Mouse (Mus musculus): ENCODE measurements at regions not wholly inside any gene's neighbourhood (a gene's known extent, or its start where the extent isn't known, plus 50 kb on each side); places are given as distances from the start of the nearest gene placed in this dataset.
A peak's percentile ranks its signal among the peaks of the same experiment; 100 is the strongest.

DNA sequence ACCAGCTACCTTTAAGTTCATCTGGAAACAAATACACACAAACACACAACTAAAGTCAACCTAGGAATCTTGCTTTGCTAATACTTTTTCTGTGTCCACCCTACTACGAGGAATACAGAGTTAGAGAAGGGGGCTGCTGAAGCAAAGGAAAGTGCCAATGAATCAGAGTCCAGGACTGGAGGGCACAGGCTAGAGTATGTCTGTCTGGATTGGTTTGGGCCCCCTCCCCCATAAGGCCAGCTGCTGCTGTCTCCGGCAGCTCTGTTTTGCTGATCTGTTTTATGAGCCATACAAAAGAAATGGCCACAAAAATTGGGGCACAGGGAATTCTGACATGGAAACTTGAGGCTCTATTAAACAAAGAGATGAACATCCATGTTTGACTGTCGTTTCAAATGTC is 74.8 kb upstream of the Slc25a13 start:
- no peak for DNase-seq (ENCODE audit: low read depth, low spot score)

GRCm38 (mm10) chr6:6290427-6290826 is 73.5 kb upstream of the Slc25a13 start:
- DNase-seq (ENCODE audit: low read depth, low spot score), result no peak

DNA sequence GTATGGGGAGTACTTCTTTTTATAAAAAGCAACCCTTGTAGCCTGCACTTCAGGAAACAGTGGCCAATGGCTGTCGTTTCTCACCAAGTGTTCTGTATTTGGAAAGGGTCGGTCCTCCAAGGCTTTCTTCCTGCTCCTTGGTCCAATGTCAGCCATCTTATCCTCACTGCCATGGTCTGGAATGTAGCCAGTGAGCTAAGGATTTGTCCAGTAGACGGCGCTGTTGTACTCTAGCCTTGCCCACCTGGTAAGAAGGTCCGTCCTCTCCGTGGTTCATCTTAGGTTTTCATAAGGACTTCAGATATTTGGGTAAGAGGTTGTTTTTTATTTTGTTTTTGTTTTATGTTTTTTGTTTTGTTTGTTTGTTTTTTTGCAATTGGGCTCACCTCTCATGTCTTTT is 72.8 kb upstream of the Slc25a13 start:
- DNase-seq (ENCODE audit: low read depth, low spot score), result peak; percentile 63

- DNase-seq (ENCODE audit: low read depth, low spot score), result no peak
Observed at GRCm38 (mm10) chr6:6280812-6281568, 64.0 kb upstream of the Slc25a13 start.

GRCm38 (mm10) chr6:6279646-6280045 is 62.7 kb upstream of the Slc25a13 start:
- DNase-seq (ENCODE audit: low read depth, low spot score), result no peak

DNA sequence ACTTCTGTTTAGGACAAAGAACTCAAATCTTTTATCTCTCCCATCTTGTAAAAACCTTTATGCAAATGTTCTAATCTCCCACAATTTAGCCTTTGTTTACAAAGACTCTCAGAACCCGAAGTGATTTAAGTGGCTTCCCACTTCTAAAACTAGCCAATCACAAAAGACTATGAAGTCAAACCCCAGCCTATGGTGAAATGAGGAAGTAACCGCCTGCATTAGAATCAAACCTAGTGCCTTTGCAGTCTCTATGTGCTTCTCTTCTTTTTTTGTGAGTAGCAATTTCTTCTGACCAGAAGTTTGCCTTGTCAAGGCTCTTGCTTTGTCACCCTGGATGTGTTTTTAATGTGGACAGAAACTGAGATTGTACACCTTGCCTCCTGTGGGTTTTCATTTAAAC is 53.6 kb upstream of the Slc25a13 start:
- no peak for DNase-seq (ENCODE audit: low read depth, low spot score)
